Mouse (Mus musculus) neutrophil, adult 5-6 weeks (primary cell): ENCODE results near the gene Csad. TPM values are rescaled to one million over a fixed set of nuclear protein-coding genes. Genes with fewer than 3 reads are reported as not detected.
A peak's percentile ranks its signal among the peaks of the same experiment; 100 is the strongest.
"Not testable (repeated sequence)": the region's sequence is repeated elsewhere in the genome, so short reads cannot be mapped to it uniquely, and the experiment has no call there.

Experiments used
- ATAC-seq: fragments of 151-379, 151-347 bp; 2 replicates; pipeline ENCODE4 v1.8.0; 2017; ENCODE audit warnings: mild to moderate bottlenecking, moderate TSS enrichment; ENCODE audit not compliant: insufficient number of reproducible peaks, poor library complexity, low FRiP score, severe bottlenecking; ENCODE audit errors: extremely low read depth
- total RNA-seq: library from RNA; stranded (forward); fragments of 200-1000 nt; gene quantifications from 2 replicates; pipeline ENCODE4 v1.2.3, GENCODE M21; 2017

Gene Csad
- total RNA-seq, 1 experiment from 2014 or later = 47.6 TPM

- ATAC-seq = no peak
Observed at GRCm38 (mm10) chr15:102238543-102239259, 34.2 kb upstream of the Csad start.

GRCm38 (mm10) chr15:102235371-102236027, 31.0 kb upstream of the Csad start:
- no peak for ATAC-seq

GRCm38 (mm10) chr15:102233896-102234295, 29.4 kb upstream of the Csad start:
- ATAC-seq = no peak

- no peak for ATAC-seq
Observed at GRCm38 (mm10) chr15:102232764-102233163, 28.2 kb upstream of the Csad start.

GRCm38 (mm10) chr15:102231748-102232147, 27.2 kb upstream of the Csad start, which contains the start of gene Itgb7:
Gene Itgb7, minus strand, starts transcription at chr15:102231944.
- peak; percentile 61 for ATAC-seq

- peak; percentile 42 for ATAC-seq
Observed at GRCm38 (mm10) chr15:102230408-102231321, 26.1 kb upstream of the Csad start.

- ATAC-seq = not testable (repeated sequence)
Observed at GRCm38 (mm10) chr15:102225619-102226018, 21.1 kb upstream of the Csad start.

- ATAC-seq = peak; percentile 73
Observed at GRCm38 (mm10) chr15:102224992-102225617, 20.6 kb upstream of the Csad start.

GRCm38 (mm10) chr15:102224186-102224991, 19.9 kb upstream of the Csad start:
- peak; percentile 60 for ATAC-seq

GRCm38 (mm10) chr15:102222386-102222785, 17.9 kb upstream of the Csad start:
- ATAC-seq = no peak

- ATAC-seq = no peak
Observed at GRCm38 (mm10) chr15:102217325-102217724, 12.8 kb upstream of the Csad start.

- no peak for ATAC-seq
Observed at GRCm38 (mm10) chr15:102216459-102217228, 12.1 kb upstream of the Csad start.

- no peak for ATAC-seq
Observed at GRCm38 (mm10) chr15:102215624-102216023, 11.1 kb upstream of the Csad start.

GRCm38 (mm10) chr15:102214132-102214531, 9.6 kb upstream of the Csad start:
- ATAC-seq = no peak

- no peak for ATAC-seq
Observed at GRCm38 (mm10) chr15:102211895-102212294, 7.4 kb upstream of the Csad start.

GRCm38 (mm10) chr15:102210816-102211215, 6.3 kb upstream of the Csad start:
- no peak for ATAC-seq

- ATAC-seq = no peak
Observed at GRCm38 (mm10) chr15:102209114-102209513, 4.6 kb upstream of the Csad start.
